Comparison of ENCODE assay signal across 15 mouse cellular contexts in the genomic region with DNA sequence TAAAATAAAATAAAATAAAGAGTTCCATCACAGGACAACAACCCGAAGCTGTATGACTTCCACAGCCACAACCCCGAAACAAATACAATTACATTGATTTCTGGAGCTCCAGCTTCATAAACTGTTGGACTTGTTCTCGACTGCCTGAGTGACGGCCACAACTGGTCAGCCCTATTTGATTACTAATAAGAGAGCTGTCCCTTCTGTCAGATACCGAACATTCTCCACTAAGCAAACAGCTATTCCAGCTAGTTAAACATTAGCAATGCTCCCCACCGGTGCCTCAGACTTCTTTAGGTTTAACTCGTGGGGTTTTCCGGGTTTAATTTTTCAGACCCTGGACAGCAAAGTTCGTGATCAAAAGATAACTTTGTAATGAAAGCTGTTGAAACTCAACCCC. TPM values are rescaled to one million over a fixed set of nuclear protein-coding genes. Genes with fewer than 3 reads are reported as not detected.
DNase-seq lines count a peak whose midpoint lies in the region; ATAC-seq and TF ChIP-seq lines count a peak whose summit lies in the region.
"Had no signal": no experiment of that assay in that cellular context is flagged by ENCODE, and none has a peak within 500 bp of the region (broad histone marks: within the 10 kb centered on the region; RNA-seq: fewer than 3 reads in every experiment).

No protein-coding gene starts in this region.

- H3K4me2 ChIP-seq in intestine, embryonic 15.5 days (replicated peaks) = no peak overlapping the region
- H3K4me2 ChIP-seq in intestine, postnatal 0 days (replicated peaks; ENCODE audit: low read depth) = no peak overlapping the region
- peak overlapping the region; percentile 51 for H3K4me2 ChIP-seq in embryonic facial prominence, embryonic 14.5 days (ENCODE audit: low read depth, low read length)
- peak overlapping the region; percentile 47 for H3K4me2 ChIP-seq in limb, embryonic 14.5 days (replicated peaks; ENCODE audit: low read depth, low read length, severe bottlenecking)
- peak overlapping the region; percentile 63 for H3K4me2 ChIP-seq in neural tube, embryonic 14.5 days (ENCODE audit: low read depth, low read length)

- no peak overlapping the region for H3K27ac ChIP-seq in intestine, embryonic 15.5 days
- no peak overlapping the region for H3K27ac ChIP-seq in intestine, postnatal 0 days (ENCODE audit: low read depth, low read length)
- H3K27ac ChIP-seq in embryonic facial prominence, embryonic 14.5 days (replicated peaks; ENCODE audit: low read depth, low read length) = peak overlapping the region; percentile 40
- peak overlapping the region; percentile 61 for H3K27ac ChIP-seq in limb, embryonic 14.5 days (replicated peaks; ENCODE audit: low read depth, low read length)
- peak overlapping the region; percentile 88 for H3K27ac ChIP-seq in neural tube, embryonic 14.5 days (ENCODE audit: low read depth, low read length)
- H3K27ac ChIP-seq in forebrain, embryonic 10.5 days = no peak overlapping the region

- peaks cover 65% of the 10 kb centered on the region for H3K27me3 ChIP-seq in intestine, embryonic 15.5 days (replicated peaks)
- H3K27me3 ChIP-seq in intestine, postnatal 0 days (replicated peaks; ENCODE audit: control insufficient read depth, insufficient read depth, low read length) = peaks cover 82% of the 10 kb centered on the region
- H3K27me3 ChIP-seq in embryonic facial prominence, embryonic 14.5 days (replicated peaks; ENCODE audit: control insufficient read depth, insufficient read depth, low read length) = peaks cover 29% of the 10 kb centered on the region
- peaks cover 4% of the 10 kb centered on the region for H3K27me3 ChIP-seq in limb, embryonic 14.5 days (ENCODE audit: control insufficient read depth, insufficient read depth, low read length)
- no peaks in the 10 kb centered on the region for H3K27me3 ChIP-seq in neural tube, embryonic 14.5 days (ENCODE audit: control insufficient read depth, insufficient read depth, low read length)
- peaks cover 95% of the 10 kb centered on the region for H3K27me3 ChIP-seq in forebrain, embryonic 10.5 days (ENCODE audit: poor library complexity, severe bottlenecking)

- H3K9me3 ChIP-seq in intestine, embryonic 15.5 days = no peaks in the 10 kb centered on the region
- no peaks in the 10 kb centered on the region for H3K9me3 ChIP-seq in intestine, postnatal 0 days (ENCODE audit: control insufficient read depth)
- H3K9me3 ChIP-seq in embryonic facial prominence, embryonic 14.5 days (ENCODE audit: control insufficient read depth, low read length) = no peaks in the 10 kb centered on the region
- H3K9me3 ChIP-seq in limb, embryonic 14.5 days (ENCODE audit: control insufficient read depth, low read length) = no peaks in the 10 kb centered on the region
- no peaks in the 10 kb centered on the region for H3K9me3 ChIP-seq in neural tube, embryonic 14.5 days (ENCODE audit: control insufficient read depth, low read length)
- no peaks in the 10 kb centered on the region for H3K9me3 ChIP-seq in forebrain, embryonic 10.5 days

- 41% methylated on average over 9 of the region's 9 CpGs for WGBS in intestine, embryonic 15.5 days
- WGBS in intestine, postnatal 0 days = 26% methylated on average over 9 of the region's 9 CpGs
- 28% methylated on average over 9 of the region's 9 CpGs for WGBS in embryonic facial prominence, embryonic 14.5 days
- whole genome bisulfite sequencing in limb, embryonic 14.5 days = 39% methylated on average over 9 of the region's 9 CpGs
- 33% methylated on average over 9 of the region's 9 CpGs for WGBS in neural tube, embryonic 14.5 days
- 37% methylated on average over 9 of the region's 9 CpGs for WGBS in forebrain, embryonic 10.5 days

- DNase-seq in embryonic facial prominence, embryonic 14.5 days (ENCODE audit: low spot score) = peak; percentile 75
- no peak for DNase-seq in limb, embryonic 14.5 days (ENCODE audit: low spot score)
- no peak for DNase-seq in forebrain, embryonic 10.5 days (ENCODE audit: extremely low spot score, low spot score)
- DNase-seq in retina, postnatal 1 day = no peak
- DNase-seq: adrenal gland, postnatal 10 days; cerebellum, adult 9-11 months; kidney, postnatal 14 days; spleen, adult 18-20 months had no signal

- TF ChIP-seq POLR2A in limb, embryonic 14.5 days (IDR thresholded peaks at IDR 0.05; ENCODE audit: borderline replicate concordance, extremely low read depth, insufficient read depth, insufficient read length) = no peak

- ATAC-seq in intestine, embryonic 15.5 days = peak; percentile 38; the same call in 1 of the 2 replicates
- ATAC-seq in intestine, postnatal 0 days = no peak
- no peak for ATAC-seq in embryonic facial prominence, embryonic 14.5 days (ENCODE audit: low read depth)
- ATAC-seq in limb, embryonic 14.5 days (ENCODE audit: low FRiP score, low read depth) = no peak
- ATAC-seq in neural tube, embryonic 14.5 days (ENCODE audit: low read depth) = no peak
- ATAC-seq in frontal cortex, adult (ENCODE audit: low TSS enrichment) = no peak
- ATAC-seq: CD4-positive, CD25-positive, alpha-beta regulatory T cell, adult 4 months; Patski had no signal

- H3K4me3 ChIP-seq in intestine, embryonic 15.5 days (replicated peaks) = no peak overlapping the region
- H3K4me3 ChIP-seq in intestine, postnatal 0 days (ENCODE audit: low read depth, low read length) = no peak overlapping the region
- peak overlapping the region; percentile 23 for H3K4me3 ChIP-seq in embryonic facial prominence, embryonic 14.5 days (ENCODE audit: low read depth, low read length)
- peak overlapping the region; percentile 27 for H3K4me3 ChIP-seq in limb, embryonic 14.5 days (replicated peaks; ENCODE audit: low read length)
- peak overlapping the region; percentile 37 for H3K4me3 ChIP-seq in neural tube, embryonic 14.5 days (ENCODE audit: low read depth, low read length)
- H3K4me3 ChIP-seq in forebrain, embryonic 10.5 days = no peak overlapping the region

- TF ChIP-seq CTCF in intestine, postnatal 0 days (IDR thresholded peaks at IDR 0.05; ENCODE audit: low read depth) = no peak

- peaks cover 26% of the 10 kb centered on the region for H3K4me1 ChIP-seq in intestine, embryonic 15.5 days (replicated peaks)
- no peaks in the 10 kb centered on the region for H3K4me1 ChIP-seq in intestine, postnatal 0 days (replicated peaks; ENCODE audit: control insufficient read depth, insufficient read depth, low read length)
- peaks cover 40% of the 10 kb centered on the region for H3K4me1 ChIP-seq in embryonic facial prominence, embryonic 14.5 days (ENCODE audit: control insufficient read depth, insufficient read depth, low read length)
- H3K4me1 ChIP-seq in limb, embryonic 14.5 days (ENCODE audit: control insufficient read depth, insufficient read depth, low read length) = peaks cover 41% of the 10 kb centered on the region
- peaks cover 29% of the 10 kb centered on the region for H3K4me1 ChIP-seq in neural tube, embryonic 14.5 days (ENCODE audit: control insufficient read depth, insufficient read depth, low read length)
- peaks cover 85% of the 10 kb centered on the region for H3K4me1 ChIP-seq in forebrain, embryonic 10.5 days

- no peak overlapping the region for H3K9ac ChIP-seq in intestine, embryonic 15.5 days
- no peak overlapping the region for H3K9ac ChIP-seq in intestine, postnatal 0 days (ENCODE audit: low read depth, low read length)
- H3K9ac ChIP-seq in embryonic facial prominence, embryonic 14.5 days (ENCODE audit: low read depth, low read length) = peak overlapping the region; percentile 46
- H3K9ac ChIP-seq in limb, embryonic 14.5 days (ENCODE audit: low read depth, low read length, severe bottlenecking) = peak overlapping the region; percentile 54
- H3K9ac ChIP-seq in neural tube, embryonic 14.5 days (replicated peaks; ENCODE audit: low read depth, low read length) = peak overlapping the region; percentile 70

- no peaks in the 10 kb centered on the region for H3K36me3 ChIP-seq in intestine, embryonic 15.5 days
- no peaks in the 10 kb centered on the region for H3K36me3 ChIP-seq in intestine, postnatal 0 days (ENCODE audit: control insufficient read depth, insufficient read depth)
- 0 out of 2 replicates have a peak, but pooled peaks cover 3% of the 10 kb centered on the region for H3K36me3 ChIP-seq in embryonic facial prominence, embryonic 14.5 days (ENCODE audit: control insufficient read depth, insufficient read depth, low read length)
- peaks cover 55% of the 10 kb centered on the region for H3K36me3 ChIP-seq in limb, embryonic 14.5 days (ENCODE audit: control insufficient read depth, insufficient read depth, low read length)
- H3K36me3 ChIP-seq in neural tube, embryonic 14.5 days (ENCODE audit: control insufficient read depth, insufficient read depth, low read length) = no peaks in the 10 kb centered on the region; the same call in 1 of the 2 replicates
- no peaks in the 10 kb centered on the region for H3K36me3 ChIP-seq in forebrain, embryonic 10.5 days (replicated peaks)

RNA-seq across cellular contexts. Expression of gene Ebf3, which starts 8.1 kb away (rescaled TPM):
- 0.88 and 1.3 TPM in 2 replicates for polyA plus RNA-seq in intestine, embryonic 15.5 days (2015; fragmentation: Nextera tagmentation; extraction: Ambion mirVana)
- 0.31 and 0.41 TPM in 2 replicates for polyA plus RNA-seq in intestine, postnatal 0 days (2015; fragmentation: Nextera tagmentation; extraction: Ambion mirVana)
- 7.4 and 9.1 TPM in 2 replicates for polyA plus RNA-seq in embryonic facial prominence, embryonic 14.5 days (2014; fragmentation: Nextera tagmentation; extraction: Ambion mirVana)
- 80.3 and 93.2 TPM in 2 replicates for polyA plus RNA-seq in limb, embryonic 14.5 days (2012; rRNA removed)
- polyA plus RNA-seq in limb, embryonic 14.5 days (2014; fragmentation: Nextera tagmentation; extraction: Ambion mirVana) = 15.3 and 17.8 TPM in 2 replicates
- polyA plus RNA-seq in neural tube, embryonic 14.5 days (2014; fragmentation: Nextera tagmentation; extraction: Ambion mirVana) = 46.9 and 53.5 TPM in 2 replicates
- polyA plus RNA-seq in forebrain, embryonic 10.5 days (2016; fragmentation: Nextera tagmentation; extraction: Ambion mirVana) = 1.3 TPM in 2 replicates
- polyA plus RNA-seq: CD4-positive, CD25-positive, alpha-beta regulatory T cell, adult 4 months; liver, embryonic 16.5 days had no signal

Comparison
In these comparisons a context has a peak if more than half of its experiments do, and no peak if none do; other contexts are left out.
1. H3K27ac ChIP-seq: peak in embryonic facial prominence, embryonic 14.5 days (single experiment), limb, embryonic 14.5 days (single experiment) and neural tube, embryonic 14.5 days (single experiment); none in intestine, embryonic 15.5 days (single experiment), intestine, postnatal 0 days (single experiment) and forebrain, embryonic 10.5 days (single experiment).
2. H3K4me2 ChIP-seq: peak in embryonic facial prominence, embryonic 14.5 days (single experiment), limb, embryonic 14.5 days (single experiment) and neural tube, embryonic 14.5 days (single experiment); none in intestine, embryonic 15.5 days (single experiment) and intestine, postnatal 0 days (single experiment).
3. H3K4me3 ChIP-seq: peak in embryonic facial prominence, embryonic 14.5 days (single experiment), limb, embryonic 14.5 days (single experiment) and neural tube, embryonic 14.5 days (single experiment); none in intestine, embryonic 15.5 days (single experiment), intestine, postnatal 0 days (single experiment) and forebrain, embryonic 10.5 days (single experiment).
4. H3K9ac ChIP-seq: peak in embryonic facial prominence, embryonic 14.5 days (single experiment), limb, embryonic 14.5 days (single experiment) and neural tube, embryonic 14.5 days (single experiment); none in intestine, embryonic 15.5 days (single experiment) and intestine, postnatal 0 days (single experiment).